Mouse (Mus musculus) left cerebral cortex, adult 18-20 months (tissue): Measurements from ENCODE around the gene Scand1. TPM values are rescaled to one million over a fixed set of nuclear protein-coding genes. Genes with fewer than 3 reads are reported as not detected.

Source experiments
- microRNA-seq, 2 experiments: library from miRNA; unstranded; fragments of <30 nt; microRNA quantifications; one replicate each; pipeline ENCODE4 v1.2.0; 2021
- total RNA-seq, 2 experiments: library from RNA; stranded (reverse); gene quantifications; 2 replicates each; pipeline ENCODE4 v1.2.3; 2021

Gene Scand1
- total RNA-seq, 2 experiments from 2014 or later: 79.6 to 86.0 TPM

Small RNAs within 50 kb of the gene (microRNA-seq; reads per million reads assigned to microRNA genes)
- gene Gm22759: 0 reads per million in 2 experiments

Other genes starting within 250 kb of the Scand1 start
- 1 to 10 TPM; 4.2 to 4.4 TPM for gene Spag4, start 247.5 kb downstream of the Scand1 start, total RNA-seq
- 10 to 100 TPM; 23.4 to 25.3 TPM for gene Cpne1, start 200.7 kb downstream of the Scand1 start, total RNA-seq
- gene Rbm12, start 200.7 kb downstream of the Scand1 start, total RNA-seq: 10 to 100 TPM; 22.9 to 24.9 TPM
- gene Gm28036, start 185.6 kb downstream of the Scand1 start, total RNA-seq: 10 to 100 TPM; 18.9 to 23.9 TPM
- 100 to 1,000 TPM; 156 to 162 TPM for gene Romo1, start 168.7 kb downstream of the Scand1 start, total RNA-seq
- gene Nfs1, start 168.5 kb downstream of the Scand1 start, total RNA-seq: 10 to 100 TPM; 36.0 to 39.4 TPM
- 100 to 1,000 TPM; 286 to 287 TPM for gene Rbm39, start 132.5 kb downstream of the Scand1 start, total RNA-seq
- gene Phf20, start 116.2 kb downstream of the Scand1 start, total RNA-seq: 10 to 100 TPM; 87.7 to 97.8 TPM
- 1 to 10 TPM; 5.4 to 5.6 TPM for gene Cnbd2, start 405 bp downstream of the Scand1 start, total RNA-seq
- gene Epb41l1, start 108.2 kb upstream of the Scand1 start, total RNA-seq: 100 to 1,000 TPM; 364 to 365 TPM
- 10 to 100 TPM; 35.8 to 38.4 TPM for gene Aar2, start 234.9 kb upstream of the Scand1 start, total RNA-seq